Mouse (Mus musculus) urinary bladder, postnatal 14 days (tissue): ENCODE measurements around the gene Tas1r1.
A peak's percentile ranks its signal among the peaks of the same experiment; 100 is the strongest.

ENCODE experiments used
- DNase-seq: peaks from one replicate; pipeline ENCODE4 v3.0.0; 2021; ENCODE audit warnings: low spot score

The Tas1r1 gene

GRCm38 (mm10) chr4:152009076-152010051, 29.0 kb downstream of the Tas1r1 start:
- DNase-seq, result peak; percentile 54

GRCm38 (mm10) chr4:152008622-152009075, 29.7 kb downstream of the Tas1r1 start, which contains the start of gene Klhl21:
Gene Klhl21 (plus strand): TSS chr4:152008803.
- DNase-seq, result peak; percentile 96

- DNase-seq, result no peak
These were observed 30.2 kb downstream of the Tas1r1 start for GRCm38 (mm10) chr4:152008148-152008500.

- DNase-seq, result peak; percentile 49
These were observed 30.8 kb downstream of the Tas1r1 start for GRCm38 (mm10) chr4:152007481-152008147.

GRCm38 (mm10) chr4:152006812-152007211, 31.6 kb downstream of the Tas1r1 start:
- DNase-seq, result no peak

- no peak for DNase-seq
These were observed 32.2 kb downstream of the Tas1r1 start for GRCm38 (mm10) chr4:152006137-152006536.

- no peak for DNase-seq
These were observed 36.3 kb downstream of the Tas1r1 start for GRCm38 (mm10) chr4:152002063-152002462.

- no peak for DNase-seq
These were observed 37.0 kb downstream of the Tas1r1 start for GRCm38 (mm10) chr4:152001335-152001734.

- DNase-seq, result no peak
These were observed 37.5 kb downstream of the Tas1r1 start for GRCm38 (mm10) chr4:152000906-152001305.

GRCm38 (mm10) chr4:151999481-151999880, 38.9 kb downstream of the Tas1r1 start:
- no peak for DNase-seq

GRCm38 (mm10) chr4:151997701-151998100, 40.7 kb downstream of the Tas1r1 start:
- no peak for DNase-seq

GRCm38 (mm10) chr4:151996951-151997222, 41.5 kb downstream of the Tas1r1 start:
- no peak for DNase-seq

- DNase-seq, result peak; percentile 99
These were observed 42.0 kb downstream of the Tas1r1 start, which contains the start of gene Phf13 for GRCm38 (mm10) chr4:151996173-151996950. Gene Phf13 (minus strand): TSS chr4:151996258.

- peak; percentile 42 for DNase-seq
These were observed 42.8 kb downstream of the Tas1r1 start for GRCm38 (mm10) chr4:151995371-151996172.

- peak; percentile 43 for DNase-seq
These were observed 43.9 kb downstream of the Tas1r1 start for GRCm38 (mm10) chr4:151994228-151995171.

GRCm38 (mm10) chr4:151993035-151993434, 45.3 kb downstream of the Tas1r1 start:
- no peak for DNase-seq

GRCm38 (mm10) chr4:151992091-151992490, 46.3 kb downstream of the Tas1r1 start:
- no peak for DNase-seq

- DNase-seq, result no peak
These were observed 49.3 kb downstream of the Tas1r1 start for GRCm38 (mm10) chr4:151989110-151989488.

- DNase-seq, result peak; percentile 86
These were observed 49.8 kb downstream of the Tas1r1 start, which contains the start of gene Thap3 for GRCm38 (mm10) chr4:151988342-151989109. Gene Thap3 (minus strand): TSS chr4:151988997.

GRCm38 (mm10) chr4:151988014-151988341, 50.4 kb downstream of the Tas1r1 start:
- no peak for DNase-seq
